Mouse (Mus musculus): Measurements from ENCODE around the gene Olfr1043.
"Not testable (repeated sequence)": the region's sequence is repeated elsewhere in the genome, so short reads cannot be mapped to it uniquely, and the experiment has no call there.

The Olfr1043 gene

DNA sequence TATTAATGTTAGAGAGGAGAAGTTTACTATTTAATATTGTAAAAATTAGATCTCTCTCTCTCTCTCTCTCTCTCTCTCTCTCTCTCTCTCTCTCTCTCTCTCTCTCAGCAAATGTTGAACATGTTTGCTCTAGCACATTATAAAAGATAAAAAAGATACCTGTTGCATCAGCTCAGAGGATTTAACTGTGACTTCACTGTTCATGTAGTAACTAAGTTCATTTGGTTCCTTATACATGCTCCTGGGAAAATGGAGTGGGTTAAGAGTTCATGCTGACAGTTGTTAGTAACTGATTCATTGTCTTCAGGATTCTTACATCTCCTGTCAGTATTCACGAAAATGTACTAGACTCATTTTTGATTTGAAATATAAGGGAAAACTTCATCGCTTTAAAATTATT lies at the start of gene Olfr1043:
Gene Olfr1043 (minus strand): TSS at position 101 of the 400 bp plus-strand sequence.
- DNase-seq, result no peak

DNA sequence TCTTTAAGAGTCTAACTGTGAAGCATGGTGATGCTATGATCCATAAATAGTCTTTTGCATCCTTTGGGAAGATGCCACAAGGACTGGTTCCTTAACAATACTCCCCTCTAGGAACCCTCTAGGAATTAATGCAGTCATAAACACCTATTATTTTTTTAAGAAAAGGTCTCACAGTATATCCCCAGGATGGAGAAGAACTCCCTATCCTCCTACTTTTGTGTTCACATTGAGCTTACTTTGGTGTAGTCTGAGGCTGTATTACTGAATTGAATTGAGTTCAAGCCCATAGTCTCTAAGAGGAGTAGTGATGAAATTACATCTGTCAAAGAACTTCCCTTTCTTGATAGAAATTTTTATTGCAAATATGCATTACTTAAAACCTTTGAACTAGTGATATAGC lies 35.6 kb upstream of the Olfr1043 start, which contains the start of gene Olfr1045:
Gene Olfr1045 (minus strand): TSS at position 101 of the 400 bp plus-strand sequence.
- no peak for DNase-seq

- DNase-seq, result no peak
These were observed 28.5 kb upstream of the Olfr1043 start for GRCm38 (mm10) chr2:86195863-86196262.

GRCm38 (mm10) chr2:86185583-86185982 lies 18.3 kb upstream of the Olfr1043 start, which contains the start of gene Olfr52:
Gene Olfr52, minus strand, starts transcription at chr2:86185683.
- DNase-seq, result no peak

- DNase-seq, result no peak
These were observed 12.6 kb upstream of the Olfr1043 start for GRCm38 (mm10) chr2:86179950-86180349.

DNA sequence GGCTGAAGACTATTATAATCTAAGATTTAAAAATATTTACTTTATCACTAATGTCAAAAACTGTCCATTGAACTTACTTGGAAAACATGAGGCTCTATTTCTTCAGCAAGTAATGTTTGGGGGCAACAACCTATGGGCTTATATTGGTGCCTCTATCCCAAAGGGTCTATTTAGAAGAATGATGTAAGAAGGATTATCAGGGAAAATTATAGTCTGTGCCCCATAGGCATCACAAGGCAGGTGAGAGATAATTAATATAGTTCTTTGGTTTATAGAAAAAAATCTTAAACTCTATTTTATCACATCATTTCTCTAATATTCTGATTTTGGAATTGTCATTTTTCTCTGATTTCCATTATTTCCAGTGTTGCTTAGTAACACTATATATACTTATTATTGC lies 10.4 kb upstream of the Olfr1043 start, which contains the start of gene Olfr1044:
Gene Olfr1044 (minus strand): TSS at position 101 of the 400 bp plus-strand sequence.
- no peak for DNase-seq

DNA sequence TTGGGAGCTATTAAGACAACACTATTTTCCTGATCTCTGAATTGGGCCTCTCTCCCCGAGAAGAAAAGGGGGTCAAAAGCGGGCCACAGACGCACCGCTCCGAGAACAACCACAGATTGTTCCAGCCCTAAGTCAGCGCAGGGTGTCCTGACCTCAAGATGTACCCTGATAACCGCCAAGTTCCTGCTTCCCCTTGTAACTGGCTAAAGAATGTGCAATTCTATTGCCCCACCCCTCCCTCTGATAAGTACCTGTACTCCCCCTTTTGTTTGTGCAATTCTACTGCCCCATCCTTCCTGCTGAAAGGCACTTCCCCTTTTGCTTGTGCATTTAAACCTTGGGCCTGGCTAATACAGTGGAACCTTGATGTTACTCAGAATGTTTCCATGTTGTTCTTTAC lies 8.1 kb upstream of the Olfr1043 start:
- DNase-seq, result not testable (repeated sequence)

DNA sequence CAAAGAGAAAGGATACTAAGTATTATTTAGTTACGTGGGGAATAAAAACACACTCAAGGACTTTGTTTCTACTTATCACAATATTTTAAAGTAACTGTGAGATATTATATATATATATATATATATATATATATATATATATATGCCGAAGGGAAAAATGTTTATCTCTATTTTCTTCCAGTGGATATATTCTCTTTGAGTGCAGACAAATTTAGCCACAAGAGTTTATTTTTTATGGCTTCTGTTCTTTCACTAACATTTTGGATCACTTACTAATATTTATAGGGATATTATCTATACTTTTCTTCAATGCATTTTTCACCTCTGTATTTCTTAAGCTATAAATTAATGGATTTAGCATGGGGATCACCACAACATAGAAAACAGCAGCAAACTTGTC lies 5.6 kb downstream of the Olfr1043 start, which contains the start of gene Olfr1042:
Gene Olfr1042 (minus strand): TSS at position 101 of the 400 bp plus-strand sequence.
- DNase-seq, result no peak

DNA sequence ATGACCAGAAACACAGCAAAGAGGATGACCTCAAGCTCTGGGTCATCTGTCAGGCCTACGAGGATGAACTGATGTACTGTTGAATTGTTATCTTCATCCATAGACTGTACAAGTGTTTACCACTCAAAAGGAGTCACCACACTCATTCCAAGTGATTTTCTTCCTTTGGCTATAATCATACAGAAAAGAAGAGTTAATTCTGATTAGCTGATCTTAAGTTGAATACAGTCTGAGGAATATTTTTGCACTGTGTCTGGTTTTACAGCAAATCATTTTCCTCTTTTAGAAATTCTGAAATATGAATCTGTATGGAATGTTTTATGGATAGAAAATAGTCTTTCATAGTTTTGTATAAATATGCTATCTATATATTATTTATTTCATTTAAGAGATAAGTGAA lies 20.7 kb downstream of the Olfr1043 start, which contains the start of gene Olfr1040:
Gene Olfr1040 (minus strand): TSS at position 101 of the 400 bp plus-strand sequence.
- DNase-seq, result no peak

DNA sequence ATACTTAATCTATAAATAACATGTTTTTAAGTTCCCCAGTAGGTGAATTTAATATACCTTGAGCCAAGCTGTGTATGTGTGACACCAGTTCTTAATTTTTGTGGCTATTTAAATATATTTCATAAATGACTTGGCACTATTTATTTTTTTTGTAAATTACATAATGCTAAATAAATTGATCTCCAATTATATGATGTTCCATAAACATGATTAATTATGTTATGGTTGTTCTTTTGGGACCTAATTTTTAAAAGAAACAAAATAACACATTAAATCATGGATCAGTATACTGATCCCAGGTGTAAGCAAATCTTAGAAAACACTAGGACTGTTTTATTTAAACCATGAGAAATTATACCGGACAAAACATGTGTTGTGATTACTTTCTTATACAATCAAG lies 31.5 kb downstream of the Olfr1043 start, which contains the start of gene Olfr1039:
Gene Olfr1039 (minus strand): TSS at position 101 of the 400 bp plus-strand sequence.
- no peak for DNase-seq

Measured in lung, postnatal 14 days (tissue).